Mouse (Mus musculus): Measurements from ENCODE around the gene Mroh2a. TPM values are rescaled to one million over a fixed set of nuclear protein-coding genes. Genes with fewer than 3 reads are reported as not detected.

Gene Mroh2a
- polyA plus RNA-seq, 2 experiments, result under 0.01 to 0.38 TPM

GRCm38 (mm10) chr1:88260604-88261377 is 34.0 kb downstream of the Mroh2a start:
- Histone ChIP-seq H3K4me2 (ENCODE audit: low read depth) (no peak overlapping the region), H3K36me3 (replicated peaks; ENCODE audit: control insufficient read depth, insufficient read depth, low read depth) (peaks cover 47% of the 10 kb centered on the region), H3K4me1 (replicated peaks; ENCODE audit: control insufficient read depth in 2 of 2, insufficient read depth in 2 of 2, low read length in 1 of 2) (peaks cover 6 to 34% of the 10 kb centered on the region in 2 experiments; a peak in 3 of 4 replicates), H3K9me3 (ENCODE audit: control insufficient read depth, low read length) (no peaks in the 10 kb centered on the region), H3K27ac (no peak overlapping the region), H3K4me3 (ENCODE audit: insufficient read depth in 1 of 2, low read depth in 2 of 2, low read length in 2 of 2) (no peak overlapping the region), H3K9ac (replicated peaks) (no peak overlapping the region), H3K27me3 (ENCODE audit: control insufficient read depth, insufficient read depth, low read length) (no peaks in the 10 kb centered on the region)
- DNase-seq (ENCODE audit: low read depth in 3 of 3, low spot score in 3 of 3) (no peak), ATAC-seq (ENCODE audit: insufficient read depth) (no peak)
- TF ChIP-seq CTCF (IDR thresholded peaks at IDR 0.05; ENCODE audit: low read depth) (no peak), EP300 (IDR thresholded peaks at IDR 0.05; ENCODE audit: low read depth) (no peak)
- WGBS (ENCODE audit: insufficient replicate concordance), result 69% methylated on average over 10 of the region's 10 CpGs

GRCm38 (mm10) chr1:88261706-88262105 is 34.9 kb downstream of the Mroh2a start:
- ATAC-seq (ENCODE audit: insufficient read depth), result peak; percentile 1
- 70% methylated on average over 7 of the region's 7 CpGs for WGBS (ENCODE audit: insufficient replicate concordance)
- Histone ChIP-seq H3K4me3 (ENCODE audit: insufficient read depth in 1 of 2, low read depth in 2 of 2, low read length in 2 of 2) (no peak overlapping the region), H3K9me3 (ENCODE audit: control insufficient read depth, low read length) (no peaks in the 10 kb centered on the region), H3K4me1 (replicated peaks; ENCODE audit: control insufficient read depth in 2 of 2, insufficient read depth in 2 of 2, low read length in 1 of 2) (peaks cover 6 to 34% of the 10 kb centered on the region in 2 experiments; a peak in 3 of 4 replicates), H3K27me3 (ENCODE audit: control insufficient read depth, insufficient read depth, low read length) (no peaks in the 10 kb centered on the region), H3K4me2 (ENCODE audit: low read depth) (no peak overlapping the region), H3K36me3 (replicated peaks; ENCODE audit: control insufficient read depth, insufficient read depth, low read depth) (peaks cover 56% of the 10 kb centered on the region), H3K27ac (no peak overlapping the region), H3K9ac (replicated peaks) (no peak overlapping the region)
- TF ChIP-seq CTCF (IDR thresholded peaks at IDR 0.05; ENCODE audit: low read depth) (no peak), EP300 (IDR thresholded peaks at IDR 0.05; ENCODE audit: low read depth) (no peak)
- no peak for DNase-seq (ENCODE audit: low read depth in 3 of 3, low spot score in 3 of 3)

GRCm38 (mm10) chr1:88262255-88262654 is 35.5 kb downstream of the Mroh2a start:
- DNase-seq (ENCODE audit: low read depth in 3 of 3, low spot score in 3 of 3) (no peak), ATAC-seq (ENCODE audit: insufficient read depth) (no peak)
- 77% methylated on average over 4 of the region's 4 CpGs for WGBS (ENCODE audit: insufficient replicate concordance)
- Histone ChIP-seq H3K27ac (no peak overlapping the region), H3K4me1 (replicated peaks; ENCODE audit: control insufficient read depth in 2 of 2, insufficient read depth in 2 of 2, low read length in 1 of 2) (peaks cover 6 to 34% of the 10 kb centered on the region in 2 experiments; a peak in 3 of 4 replicates), H3K9ac (replicated peaks) (no peak overlapping the region), H3K4me2 (ENCODE audit: low read depth) (no peak overlapping the region), H3K9me3 (ENCODE audit: control insufficient read depth, low read length) (no peaks in the 10 kb centered on the region), H3K4me3 (ENCODE audit: insufficient read depth in 1 of 2, low read depth in 2 of 2, low read length in 2 of 2) (no peak overlapping the region), H3K27me3 (ENCODE audit: control insufficient read depth, insufficient read depth, low read length) (no peaks in the 10 kb centered on the region), H3K36me3 (replicated peaks; ENCODE audit: control insufficient read depth, insufficient read depth, low read depth) (peaks cover 62% of the 10 kb centered on the region)
- no peak for TF ChIP-seq CTCF (IDR thresholded peaks at IDR 0.05; ENCODE audit: low read depth)
- TF ChIP-seq EP300 (IDR thresholded peaks at IDR 0.05; ENCODE audit: low read depth), result no peak

- Histone ChIP-seq H3K4me3 (ENCODE audit: insufficient read depth in 1 of 2, low read depth in 2 of 2, low read length in 2 of 2) (no peak overlapping the region), H3K27ac (no peak overlapping the region), H3K4me2 (ENCODE audit: low read depth) (no peak overlapping the region), H3K9me3 (ENCODE audit: control insufficient read depth, low read length) (no peaks in the 10 kb centered on the region), H3K27me3 (ENCODE audit: control insufficient read depth, insufficient read depth, low read length) (no peaks in the 10 kb centered on the region), H3K36me3 (replicated peaks; ENCODE audit: control insufficient read depth, insufficient read depth, low read depth) (peaks cover 69% of the 10 kb centered on the region), H3K9ac (replicated peaks) (no peak overlapping the region), H3K4me1 (replicated peaks; ENCODE audit: control insufficient read depth in 2 of 2, insufficient read depth in 2 of 2, low read length in 1 of 2) (peaks cover 6 to 34% of the 10 kb centered on the region in 2 experiments; a peak in 3 of 4 replicates)
- TF ChIP-seq EP300 (IDR thresholded peaks at IDR 0.05; ENCODE audit: low read depth) (no peak), CTCF (IDR thresholded peaks at IDR 0.05; ENCODE audit: low read depth) (no peak)
- ATAC-seq (ENCODE audit: insufficient read depth), result no peak
- DNase-seq (ENCODE audit: low read depth in 3 of 3, low spot score in 3 of 3), result no peak
- WGBS (ENCODE audit: insufficient replicate concordance), result 64% methylated on average over 6 of the region's 6 CpGs
Measured at GRCm38 (mm10) chr1:88262961-88263360, 36.2 kb downstream of the Mroh2a start.

DNA sequence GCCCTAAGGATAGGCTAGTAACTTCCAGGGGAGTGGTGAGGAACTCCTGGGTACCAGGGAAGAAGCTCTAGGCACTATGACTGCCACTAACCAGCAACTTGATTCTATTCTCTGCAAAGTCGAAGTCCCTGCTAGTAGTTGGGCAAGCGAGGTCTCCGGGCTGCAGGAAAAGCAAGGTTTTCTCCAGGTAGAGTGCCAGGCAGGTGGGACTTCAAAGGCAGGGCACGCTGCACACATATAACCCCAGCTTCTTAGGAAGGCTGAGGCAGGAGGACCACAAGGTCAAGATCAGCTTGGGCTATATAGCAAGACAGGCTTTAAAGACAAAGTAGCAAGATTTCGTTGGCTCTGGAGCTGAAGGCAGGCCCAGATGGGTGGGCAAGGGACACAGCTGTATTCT is 37.0 kb downstream of the Mroh2a start:
- ATAC-seq (ENCODE audit: insufficient read depth) (no peak), DNase-seq (ENCODE audit: low read depth in 3 of 3, low spot score in 3 of 3) (no peak)
- Histone ChIP-seq H3K4me3 (ENCODE audit: insufficient read depth in 1 of 2, low read depth in 2 of 2, low read length in 2 of 2) (no peak overlapping the region), H3K9me3 (ENCODE audit: control insufficient read depth, low read length) (no peaks in the 10 kb centered on the region), H3K9ac (replicated peaks) (no peak overlapping the region), H3K27me3 (ENCODE audit: control insufficient read depth, insufficient read depth, low read length) (no peaks in the 10 kb centered on the region), H3K4me2 (ENCODE audit: low read depth) (no peak overlapping the region), H3K36me3 (replicated peaks; ENCODE audit: control insufficient read depth, insufficient read depth, low read depth) (peaks cover 77% of the 10 kb centered on the region), H3K27ac (no peak overlapping the region), H3K4me1 (replicated peaks; ENCODE audit: control insufficient read depth in 2 of 2, insufficient read depth in 2 of 2, low read length in 1 of 2) (peaks cover 6 to 34% of the 10 kb centered on the region in 2 experiments; a peak in 3 of 4 replicates)
- TF ChIP-seq EP300 (IDR thresholded peaks at IDR 0.05; ENCODE audit: low read depth) (no peak), CTCF (IDR thresholded peaks at IDR 0.05; ENCODE audit: low read depth) (no peak)
- WGBS (ENCODE audit: insufficient replicate concordance), result 75% methylated on average over 5 of the region's 5 CpGs
